Mouse (Mus musculus): ENCODE data around the gene Magt1.

- TF ChIP-seq CTCF (IDR thresholded peaks at IDR 0.05; ENCODE audit: insufficient read depth, low read length) (no peak), POLR2A (IDR thresholded peaks at IDR 0.05; ENCODE audit: borderline replicate concordance, extremely low read depth, low read depth, low read length) (peak; percentile 84; the same call in 1 of the 2 replicates)
These were observed 82.7 kb downstream of the Magt1 start, which contains the start of gene Atrx for GRCm38 (mm10) chrX:105928861-105929477.
